8 mouse cellular contexts compared by ENCODE assay signal in genomic region chr3:104863786-104864650, GRCm38 (mm10). TPM values are rescaled to one million over a fixed set of nuclear protein-coding genes. Genes with fewer than 3 reads are reported as not detected.
DNase-seq lines count a peak whose midpoint lies in the region; ATAC-seq and TF ChIP-seq lines count a peak whose summit lies in the region.

St7l (plus strand) TSS chr3:104864005.
Capza1 (minus strand) TSS chr3:104864505.

- peak; percentile 38 for TF ChIP-seq CTCF in midbrain, postnatal 0 days (IDR thresholded peaks at IDR 0.05)

- under 1% methylated on average over 43 of the region's 43 CpGs for WGBS in embryonic facial prominence, embryonic 14.5 days
- WGBS in limb, embryonic 14.5 days = under 1% methylated on average over 43 of the region's 43 CpGs
- under 1% methylated on average over 42 of the region's 43 CpGs for WGBS in midbrain, postnatal 0 days

- no peaks in the 10 kb centered on the region for H3K9me3 ChIP-seq in embryonic facial prominence, embryonic 14.5 days (ENCODE audit: control insufficient read depth, low read length)
- H3K9me3 ChIP-seq in limb, embryonic 14.5 days (ENCODE audit: control insufficient read depth, low read length) = no peaks in the 10 kb centered on the region
- no peaks in the 10 kb centered on the region for H3K9me3 ChIP-seq in midbrain, postnatal 0 days (ENCODE audit: low read length)

- DNase-seq in 416B (ENCODE audit: low read depth) = peak; percentile 91
- DNase-seq in adrenal gland, postnatal 4 days (ENCODE audit: low spot score in 2 of 2) = peak; percentile 67 to 87
- DNase-seq in embryonic facial prominence, embryonic 14.5 days (ENCODE audit: low spot score) = peak; percentile 96
- DNase-seq in heart, adult 8-10 months (ENCODE audit: low spot score) = peak; percentile 90
- peak; percentile 92 for DNase-seq in kidney, adult 9 months
- peak; percentile 91 for DNase-seq in limb, embryonic 14.5 days (ENCODE audit: low spot score)
- peak; percentile 94 for DNase-seq in midbrain, postnatal 0 days (ENCODE audit: low spot score)
- peak; percentile 87 for DNase-seq in splenic B cell, adult 2 months (ENCODE audit: low read depth, low spot score)

- peaks cover 8% of the 10 kb centered on the region; the same call in 1 of the 2 replicates for H3K36me3 ChIP-seq in embryonic facial prominence, embryonic 14.5 days (ENCODE audit: control insufficient read depth, insufficient read depth, low read length)
- H3K36me3 ChIP-seq in limb, embryonic 14.5 days (ENCODE audit: control insufficient read depth, insufficient read depth, low read length) = peaks cover 7% of the 10 kb centered on the region
- H3K36me3 ChIP-seq in midbrain, postnatal 0 days (ENCODE audit: insufficient read depth, low read length) = no peaks in the 10 kb centered on the region
- peaks cover 2% of the 10 kb centered on the region; the same call in 1 of the 2 replicates for H3K36me3 ChIP-seq in splenic B cell, adult 2 months (ENCODE audit: control insufficient read depth, insufficient read depth, low read length, poor library complexity, severe bottlenecking)

- H3K9ac ChIP-seq in embryonic facial prominence, embryonic 14.5 days (ENCODE audit: low read depth, low read length) = peak within 1 kb of the TSS; percentile 78
- peak within 1 kb of the TSS; percentile 92 for H3K9ac ChIP-seq in limb, embryonic 14.5 days (ENCODE audit: low read depth, low read length, severe bottlenecking)
- H3K9ac ChIP-seq in midbrain, postnatal 0 days (replicated peaks; ENCODE audit: low read length, poor library complexity, severe bottlenecking) = peak within 1 kb of the TSS; percentile 91

- peak within 1 kb of the TSS; percentile 98 for H3K27ac ChIP-seq in embryonic facial prominence, embryonic 14.5 days (replicated peaks; ENCODE audit: low read depth, low read length)
- peak within 1 kb of the TSS; percentile 91 for H3K27ac ChIP-seq in limb, embryonic 14.5 days (replicated peaks; ENCODE audit: low read depth, low read length)
- H3K27ac ChIP-seq in midbrain, postnatal 0 days (ENCODE audit: low read depth, low read length) = peak within 1 kb of the TSS; percentile 96

- H3K27me3 ChIP-seq in embryonic facial prominence, embryonic 14.5 days (replicated peaks; ENCODE audit: control insufficient read depth, insufficient read depth, low read length) = no peaks in the 10 kb centered on the region
- H3K27me3 ChIP-seq in limb, embryonic 14.5 days (ENCODE audit: control insufficient read depth, insufficient read depth, low read length) = no peaks in the 10 kb centered on the region
- H3K27me3 ChIP-seq in midbrain, postnatal 0 days (ENCODE audit: insufficient read depth, low read length) = no peaks in the 10 kb centered on the region
- no peaks in the 10 kb centered on the region for H3K27me3 ChIP-seq in splenic B cell, adult 2 months (ENCODE audit: control insufficient read depth, insufficient read depth, low read length, poor library complexity, severe bottlenecking)

- TF ChIP-seq POLR2A in limb, embryonic 14.5 days (IDR thresholded peaks at IDR 0.05; ENCODE audit: borderline replicate concordance, extremely low read depth, insufficient read depth, insufficient read length) = 0 out of 2 replicates have a peak, but pooled peaks have one; percentile 61

- H3K4me1 ChIP-seq in embryonic facial prominence, embryonic 14.5 days (ENCODE audit: control insufficient read depth, insufficient read depth, low read length) = peaks cover 21% of the 10 kb centered on the region; the same call in 1 of the 2 replicates
- peaks cover 22% of the 10 kb centered on the region for H3K4me1 ChIP-seq in limb, embryonic 14.5 days (ENCODE audit: control insufficient read depth, insufficient read depth, low read length)
- peaks cover 17% of the 10 kb centered on the region; the same call in 1 of the 2 replicates for H3K4me1 ChIP-seq in midbrain, postnatal 0 days (ENCODE audit: insufficient read depth, low read length)

- H3K4me3 ChIP-seq in embryonic facial prominence, embryonic 14.5 days (ENCODE audit: low read depth, low read length) = peak within 1 kb of the TSS; percentile 93
- H3K4me3 ChIP-seq in limb, embryonic 14.5 days (replicated peaks; ENCODE audit: low read length) = peak within 1 kb of the TSS; percentile 94
- H3K4me3 ChIP-seq in midbrain, postnatal 0 days (ENCODE audit: low read depth, low read length) = peak within 1 kb of the TSS; percentile 98

- H3K4me2 ChIP-seq in embryonic facial prominence, embryonic 14.5 days (ENCODE audit: low read depth, low read length) = peak within 1 kb of the TSS; percentile 60
- peak within 1 kb of the TSS; percentile 76 for H3K4me2 ChIP-seq in limb, embryonic 14.5 days (replicated peaks; ENCODE audit: low read depth, low read length, severe bottlenecking)
- peak within 1 kb of the TSS; percentile 83 for H3K4me2 ChIP-seq in midbrain, postnatal 0 days (ENCODE audit: low read depth, low read length, poor library complexity, severe bottlenecking)

- peak; percentile 98 for ATAC-seq in embryonic facial prominence, embryonic 14.5 days (ENCODE audit: low read depth)
- peak; percentile 95 for ATAC-seq in limb, embryonic 14.5 days (ENCODE audit: low FRiP score, low read depth)
- peak; percentile 98 for ATAC-seq in midbrain, postnatal 0 days (ENCODE audit: low FRiP score)

RNA-seq across cellular contexts. Expression of gene St7l, which starts in this region (rescaled TPM):
- 10 to 100 TPM; 32.3 to 33.1 TPM for total RNA-seq in adrenal gland, postnatal 4 days (2021)
- 32.8 and 35.3 TPM in 2 replicates for polyA plus RNA-seq in embryonic facial prominence, embryonic 14.5 days (2014; fragmentation: Nextera tagmentation; extraction: Ambion mirVana)
- 10 to 100 TPM; 16.8 to 20.1 (median 17.3) TPM for total RNA-seq in heart, adult 8-10 months (2022)
- polyA plus RNA-seq in limb, embryonic 14.5 days (2012; rRNA removed) = 18.1 and 18.4 TPM in 2 replicates
- 36.7 and 40.4 TPM in 2 replicates for polyA plus RNA-seq in limb, embryonic 14.5 days (2014; fragmentation: Nextera tagmentation; extraction: Ambion mirVana)
- total RNA-seq in midbrain, postnatal 0 days (2014; rRNA removed) = 33.6 and 40.0 TPM in 2 replicates
- 31.7 and 34.5 TPM in 2 replicates for polyA plus RNA-seq in midbrain, postnatal 0 days (2015; fragmentation: Nextera tagmentation; extraction: Ambion mirVana)

RNA-seq across cellular contexts. Expression of gene Capza1, which starts in this region (rescaled TPM):
- 10 to 100 TPM; 94.3 to 96.4 TPM for total RNA-seq in adrenal gland, postnatal 4 days (2021)
- 192 and 219 TPM in 2 replicates for polyA plus RNA-seq in embryonic facial prominence, embryonic 14.5 days (2014; fragmentation: Nextera tagmentation; extraction: Ambion mirVana)
- total RNA-seq in heart, adult 8-10 months (2022) = 10 to 100 TPM; 24.7 to 32.7 (median 29.6) TPM
- polyA plus RNA-seq in limb, embryonic 14.5 days (2012; rRNA removed) = 82.1 and 88.6 TPM in 2 replicates
- polyA plus RNA-seq in limb, embryonic 14.5 days (2014; fragmentation: Nextera tagmentation; extraction: Ambion mirVana) = 198 and 208 TPM in 2 replicates
- 110 and 112 TPM in 2 replicates for total RNA-seq in midbrain, postnatal 0 days (2014; rRNA removed)
- polyA plus RNA-seq in midbrain, postnatal 0 days (2015; fragmentation: Nextera tagmentation; extraction: Ambion mirVana) = 99.2 and 103 TPM in 2 replicates

Comparison
In these comparisons a context has a peak if more than half of its experiments do, and no peak if none do; other contexts are left out.
1. Peak in every context shown above with its lines: DNase-seq, ATAC-seq, H3K4me3 ChIP-seq and H3K27ac ChIP-seq.